Mouse (Mus musculus): ENCODE measurements around the gene Dctn1. TPM values are rescaled to one million over a fixed set of nuclear protein-coding genes. Genes with fewer than 3 reads are reported as not detected.

The Dctn1 gene
- 100 to 1,000 TPM; 113 to 115 TPM for total RNA-seq (2023)

DNA sequence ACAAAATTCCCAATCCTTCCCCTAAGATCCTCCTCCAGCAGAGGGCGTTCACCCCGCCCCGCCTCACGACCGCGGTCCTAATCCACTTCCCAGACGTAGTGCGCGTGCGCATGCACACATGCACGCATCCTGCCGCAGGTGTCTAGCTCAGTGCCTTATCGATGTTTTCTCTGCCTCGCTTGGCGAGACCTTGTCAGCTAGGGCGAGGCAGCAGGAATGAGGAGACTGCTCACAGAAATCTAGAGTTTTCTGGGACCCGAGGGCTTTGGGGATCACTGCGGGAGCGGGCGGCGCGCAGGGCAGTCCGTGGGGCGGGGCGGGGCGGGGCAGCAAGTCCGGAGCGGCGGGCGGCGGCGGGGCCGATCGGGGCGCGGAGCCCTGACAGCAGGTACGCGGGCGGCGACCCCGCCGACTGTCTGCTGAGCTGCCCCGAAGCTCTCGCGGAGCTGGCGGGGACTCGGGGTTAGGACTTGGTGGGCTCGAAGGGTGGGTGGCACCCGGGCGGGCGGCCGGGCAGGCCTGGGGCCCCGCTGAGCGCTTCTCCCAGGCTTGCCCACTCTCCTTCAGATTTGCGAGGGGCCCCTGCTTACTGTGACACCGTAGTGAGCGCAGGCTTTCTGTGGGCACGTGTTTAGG, at the start of gene Dctn1:
Dctn1 (plus strand) TSS at position 314 of the 636 bp plus-strand sequence.

DNA sequence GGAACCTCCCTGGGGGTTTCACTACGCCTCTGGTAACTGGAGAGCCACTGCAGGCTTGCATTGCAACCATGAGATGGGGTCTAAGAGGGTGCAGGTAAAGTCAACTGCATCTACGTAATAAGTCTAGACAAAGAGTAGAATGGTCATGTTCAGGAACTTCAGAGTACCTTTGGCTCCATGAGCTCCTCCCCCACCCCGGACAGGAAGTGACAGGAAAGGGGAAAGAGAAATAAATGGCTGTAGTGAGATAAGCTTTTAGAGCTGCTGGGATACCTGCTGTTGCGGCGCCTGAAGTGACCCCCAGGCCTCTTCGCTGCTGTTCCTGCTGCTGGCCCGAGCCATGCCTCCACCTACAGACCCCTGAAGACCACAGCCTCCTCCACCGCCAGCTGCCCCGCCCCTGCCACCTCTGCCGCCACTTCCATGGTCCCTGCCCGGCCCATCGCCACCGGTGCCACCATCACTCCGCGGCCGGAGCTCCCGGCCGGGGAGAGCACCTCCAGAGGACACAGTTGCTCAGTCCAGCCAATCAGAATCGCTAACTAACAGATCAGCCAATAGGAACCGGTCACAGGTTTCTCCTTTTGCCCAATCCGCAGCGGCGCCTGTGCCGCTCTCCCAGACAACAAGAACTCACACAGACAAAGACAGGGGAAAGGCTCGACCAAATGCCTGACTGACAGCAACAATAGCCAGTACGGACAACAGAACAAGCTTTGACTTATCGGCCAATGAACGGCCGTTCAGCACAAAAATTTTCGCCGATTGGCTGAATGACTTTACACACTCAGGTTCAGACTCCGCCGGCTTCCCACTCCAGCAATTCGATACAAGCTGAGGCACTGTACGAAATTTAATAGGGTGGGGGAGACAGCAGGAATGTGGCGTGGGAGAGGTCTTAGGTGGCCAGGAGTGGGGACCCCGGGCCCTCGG, 44.5 kb upstream of the Dctn1 start, which contains the start of gene Wbp1:
Wbp1 (minus strand) TSS at position 630 of the 933 bp plus-strand sequence.

DNA sequence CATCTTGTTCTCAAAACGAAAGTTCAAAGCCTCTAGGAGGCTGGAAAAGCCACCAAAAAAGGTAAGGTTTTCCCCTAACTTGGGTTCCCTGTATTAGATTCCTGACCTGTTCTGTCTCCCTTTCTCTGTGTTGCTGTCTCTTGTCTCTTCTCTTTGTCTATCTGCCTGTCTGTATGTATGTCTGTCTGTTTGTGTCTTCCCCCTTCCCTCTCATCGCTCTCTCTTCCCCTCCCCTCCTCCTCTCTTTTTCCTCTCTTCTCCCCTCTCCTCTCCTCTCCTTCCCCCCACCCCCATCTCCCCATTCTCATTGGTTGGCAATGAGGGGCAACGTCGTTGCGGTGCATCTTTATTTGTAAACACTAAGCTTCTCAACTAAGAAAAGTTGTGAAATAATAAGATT, 40.4 kb upstream of the Dctn1 start, which contains the start of gene Ino80b:
Ino80b (minus strand) TSS at position 101 of the 400 bp plus-strand sequence.

DNA sequence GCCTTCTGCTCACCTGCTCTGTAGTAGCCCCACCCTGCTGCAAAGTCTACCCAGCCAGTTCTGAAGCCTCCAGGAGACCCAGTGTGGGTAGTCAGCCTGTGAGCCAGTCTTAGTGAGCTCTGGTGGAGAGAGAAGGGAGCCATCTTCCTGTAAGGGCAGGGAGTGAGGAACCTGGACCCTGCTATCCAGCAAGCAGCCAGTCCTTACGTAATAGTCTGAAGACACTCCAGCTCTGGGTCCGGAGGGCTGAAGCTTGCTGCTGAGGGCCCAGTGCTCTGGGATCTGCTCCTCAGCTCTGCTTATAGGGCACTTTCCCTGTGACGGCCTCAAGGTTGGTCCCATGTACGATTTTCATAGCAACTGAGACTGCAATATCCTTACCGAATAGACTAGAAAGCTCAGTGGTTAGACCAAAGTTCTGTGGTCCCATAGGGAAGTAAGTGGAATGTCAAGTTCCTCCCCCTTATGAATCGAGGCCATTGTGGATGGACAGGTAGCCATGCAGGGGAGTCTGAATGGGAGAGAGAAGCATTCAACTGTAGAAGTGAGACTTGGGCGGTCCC, 30.7 kb upstream of the Dctn1 start, which contains the start of gene Rtkn:
Rtkn (plus strand) TSS at position 513 of the 563 bp plus-strand sequence.

DNA sequence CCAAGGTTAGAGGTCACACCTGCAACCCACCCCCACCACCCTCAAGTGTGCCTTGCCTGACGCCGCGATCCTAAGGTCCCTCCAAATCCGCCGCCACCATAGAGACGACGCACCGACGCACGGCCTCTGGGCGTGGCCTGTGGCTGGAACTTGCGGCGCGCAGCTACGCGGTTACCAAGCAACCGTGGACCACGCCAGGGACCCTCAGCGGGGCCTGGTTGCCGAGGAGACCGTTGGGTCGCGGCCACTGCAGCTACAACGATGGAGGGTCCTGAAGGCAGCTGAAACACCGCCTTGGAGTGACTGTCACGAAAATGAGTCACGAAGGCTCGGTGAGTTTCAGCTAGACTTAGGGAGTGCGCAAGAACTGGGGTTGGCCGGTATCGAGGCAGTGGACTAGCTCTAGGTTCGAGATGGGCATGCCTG, 9.4 kb upstream of the Dctn1 start, which contains the start of the genes Wdr54 and 1700003E16Rik:
Wdr54 (minus strand) TSS at position 139 of the 426 bp plus-strand sequence.
1700003E16Rik (plus strand) TSS at position 146 of the 426 bp plus-strand sequence.

DNA sequence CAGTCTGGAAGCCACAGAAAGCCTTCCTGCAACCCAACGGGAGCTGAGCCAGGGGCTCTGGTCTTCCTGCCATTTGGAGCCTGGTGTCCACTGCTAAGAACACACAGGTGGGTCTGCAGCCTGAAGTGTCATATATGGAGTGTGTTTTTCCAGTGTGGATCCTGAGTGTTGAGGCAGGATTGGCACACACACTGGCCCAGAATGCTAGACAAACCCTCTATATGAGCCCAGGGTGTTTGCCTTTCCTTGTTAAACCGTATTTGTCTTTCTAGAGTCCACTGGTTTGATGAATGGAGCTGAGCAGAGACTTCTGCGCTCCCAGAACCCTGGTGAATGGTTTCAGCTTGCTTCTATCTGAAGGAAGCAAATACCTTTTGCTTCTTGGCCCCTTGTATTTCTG, 54.1 kb downstream of the Dctn1 start, which contains the start of gene Slc4a5:
Slc4a5 (plus strand) TSS at position 15 of the 400 bp plus-strand sequence.

Other genes with a start within 250 kb of the Dctn1 start
- gene Sema4f, start 226.2 kb upstream of the Dctn1 start, total RNA-seq (2023), result 1 to 10 TPM; 1.3 to 1.8 TPM
- 1 to 10 TPM; 2.0 to 5.9 TPM for gene M1ap, start 219.0 kb upstream of the Dctn1 start, total RNA-seq (2023)
- gene Dok1, start 132.4 kb upstream of the Dctn1 start, total RNA-seq (2023), result 10 to 100 TPM; 36.2 to 38.6 TPM
- 1 to 10 TPM in 1 of 2 experiments, under 1 TPM in 1; 0.55 to 1.2 TPM for gene Loxl3, start 131.7 kb upstream of the Dctn1 start, total RNA-seq (2023)
- gene Aup1, start 111.4 kb upstream of the Dctn1 start, total RNA-seq (2023), result 100 to 1,000 TPM; 363 to 400 TPM
- gene Htra2, start 110.6 kb upstream of the Dctn1 start, total RNA-seq (2023), result 10 to 100 TPM; 51.1 to 60.0 TPM
- 1 to 10 TPM; 8.8 to 9.3 TPM for gene Dqx1, start 108.1 kb upstream of the Dctn1 start, total RNA-seq (2023)
- gene Tlx2, start 95.6 kb upstream of the Dctn1 start, total RNA-seq (2023), result not detected
- gene Pcgf1, start 88.1 kb upstream of the Dctn1 start, total RNA-seq (2023), result 10 to 100 TPM; 20.2 to 26.1 TPM
- under 1 TPM in 1 of 2 experiments, not detected in 1; 0.70 TPM for gene Lbx2, start 79.6 kb upstream of the Dctn1 start, total RNA-seq (2023)
- 10 to 100 TPM; 19.5 to 25.7 TPM for gene Ccdc142, start 64.3 kb upstream of the Dctn1 start, total RNA-seq (2023)
- 10 to 100 TPM; 13.5 to 17.0 TPM for gene Gm42688, start 64.3 kb upstream of the Dctn1 start, total RNA-seq (2023)
- gene Mrpl53, start 56.9 kb upstream of the Dctn1 start, total RNA-seq (2023), result 10 to 100 TPM; 29.8 to 35.3 TPM
- 10 to 100 TPM; 37.3 to 49.6 TPM for gene Mogs, start 50.4 kb upstream of the Dctn1 start, total RNA-seq (2023)
- gene Wbp1, start 44.4 kb upstream of the Dctn1 start, total RNA-seq (2023), result 10 to 100 TPM; 46.4 to 46.7 TPM
- gene Ino80b, start 40.5 kb upstream of the Dctn1 start, total RNA-seq (2023), result 10 to 100 TPM; 35.6 to 40.9 TPM
- not detected for gene Rtkn, start 30.5 kb upstream of the Dctn1 start, total RNA-seq (2023)
- 1 to 10 TPM; 1.1 to 1.8 TPM for gene Wdr54, start 9.5 kb upstream of the Dctn1 start, total RNA-seq (2023)
- not detected for gene 1700003E16Rik, start 9.5 kb upstream of the Dctn1 start, total RNA-seq (2023)
- gene Slc4a5, start 53.9 kb downstream of the Dctn1 start, total RNA-seq (2023), result not detected
- gene Mthfd2, start 160.0 kb downstream of the Dctn1 start, total RNA-seq (2023), result 10 to 100 TPM; 12.7 to 14.5 TPM
- gene Mob1a, start 160.1 kb downstream of the Dctn1 start, total RNA-seq (2023), result 100 to 1,000 TPM; 153 to 161 TPM
- gene Bola3, start 183.2 kb downstream of the Dctn1 start, total RNA-seq (2023), result 10 to 100 TPM; 26.0 to 34.8 TPM